Mouse (Mus musculus): ENCODE results near the gene Commd9. TPM values are rescaled to one million over a fixed set of nuclear protein-coding genes. Genes with fewer than 3 reads are reported as not detected.

Commd9 gene
- total RNA-seq, 2 experiments from 2014 or later: 2.3 TPM; not detected in 1

- no peak for ATAC-seq (replicated peaks; ENCODE audit: low FRiP score, poor library complexity, severe bottlenecking)
Measured at GRCm38 (mm10) chr2:101907386-101908022, 21.5 kb downstream of the Commd9 start.

- ATAC-seq (replicated peaks; ENCODE audit: low FRiP score, poor library complexity, severe bottlenecking): no peak
Measured at GRCm38 (mm10) chr2:101908773-101909172, 22.7 kb downstream of the Commd9 start.

GRCm38 (mm10) chr2:101909326-101910080 is 23.5 kb downstream of the Commd9 start:
- ATAC-seq (replicated peaks; ENCODE audit: low FRiP score, poor library complexity, severe bottlenecking): no peak

- ATAC-seq (replicated peaks; ENCODE audit: low FRiP score, poor library complexity, severe bottlenecking): no peak
Measured at GRCm38 (mm10) chr2:101918518-101918917, 32.5 kb downstream of the Commd9 start.

GRCm38 (mm10) chr2:101920136-101920554 is 34.1 kb downstream of the Commd9 start:
- ATAC-seq (replicated peaks; ENCODE audit: low FRiP score, poor library complexity, severe bottlenecking): no peak

- no peak for ATAC-seq (replicated peaks; ENCODE audit: low FRiP score, poor library complexity, severe bottlenecking)
Measured at GRCm38 (mm10) chr2:101922302-101922701, 36.3 kb downstream of the Commd9 start.

- no peak for ATAC-seq (replicated peaks; ENCODE audit: low FRiP score, poor library complexity, severe bottlenecking)
Measured at GRCm38 (mm10) chr2:101923181-101923580, 37.1 kb downstream of the Commd9 start.

GRCm38 (mm10) chr2:101925183-101925582 is 39.1 kb downstream of the Commd9 start:
- no peak for ATAC-seq (replicated peaks; ENCODE audit: low FRiP score, poor library complexity, severe bottlenecking)

GRCm38 (mm10) chr2:101925591-101926188 is 39.6 kb downstream of the Commd9 start:
- ATAC-seq (replicated peaks; ENCODE audit: low FRiP score, poor library complexity, severe bottlenecking): no peak

- no peak for ATAC-seq (replicated peaks; ENCODE audit: low FRiP score, poor library complexity, severe bottlenecking)
Measured at GRCm38 (mm10) chr2:101932169-101932936, 46.3 kb downstream of the Commd9 start.

GRCm38 (mm10) chr2:101933301-101933700 is 47.3 kb downstream of the Commd9 start:
- no peak for ATAC-seq (replicated peaks; ENCODE audit: low FRiP score, poor library complexity, severe bottlenecking)

- no peak for ATAC-seq (replicated peaks; ENCODE audit: low FRiP score, poor library complexity, severe bottlenecking)
Measured at GRCm38 (mm10) chr2:101935006-101935405, 49.0 kb downstream of the Commd9 start.

- ATAC-seq (replicated peaks; ENCODE audit: low FRiP score, poor library complexity, severe bottlenecking): no peak
Measured at GRCm38 (mm10) chr2:101950716-101951520, 64.9 kb downstream of the Commd9 start.

Other genes starting within 250 kb of the Commd9 start
- 0.63 and 0.77 TPM in 2 replicates for gene Rag1, start 236.7 kb upstream of the Commd9 start, total RNA-seq (2015; ENCODE audit: low replicate concordance)
- gene Rag1, start 236.7 kb upstream of the Commd9 start, total RNA-seq (2017; ENCODE audit: low replicate concordance): 0.14 and 0.34 TPM in 2 replicates
- gene B230118H07Rik, start 236.7 kb upstream of the Commd9 start, total RNA-seq (2015; ENCODE audit: low replicate concordance): 16.9 and 21.3 TPM in 2 replicates
- gene B230118H07Rik, start 236.7 kb upstream of the Commd9 start, total RNA-seq (2017; ENCODE audit: low replicate concordance): 4.6 and 19.0 TPM in 2 replicates
- 4.8 TPM in 2 replicates for gene Traf6, start 207.8 kb upstream of the Commd9 start, total RNA-seq (2015; ENCODE audit: low replicate concordance)
- gene Traf6, start 207.8 kb upstream of the Commd9 start, total RNA-seq (2017; ENCODE audit: low replicate concordance): 2.2 and 5.7 TPM in 2 replicates
- gene Prr5l, start 3.2 kb upstream of the Commd9 start, total RNA-seq (2015; ENCODE audit: low replicate concordance): 0.58 TPM in 1 of 2 replicates, not detected in the other
- 0.28 and 0.60 TPM in 2 replicates for gene Prr5l, start 3.2 kb upstream of the Commd9 start, total RNA-seq (2017; ENCODE audit: low replicate concordance)